Mouse (Mus musculus): ENCODE data around the gene Gm9844. TPM values are rescaled to one million over a fixed set of nuclear protein-coding genes. Genes with fewer than 3 reads are reported as not detected.

Gene Gm9844
- polyA plus RNA-seq, 1 experiment from 2014 or later, result 13.8 TPM

DNA sequence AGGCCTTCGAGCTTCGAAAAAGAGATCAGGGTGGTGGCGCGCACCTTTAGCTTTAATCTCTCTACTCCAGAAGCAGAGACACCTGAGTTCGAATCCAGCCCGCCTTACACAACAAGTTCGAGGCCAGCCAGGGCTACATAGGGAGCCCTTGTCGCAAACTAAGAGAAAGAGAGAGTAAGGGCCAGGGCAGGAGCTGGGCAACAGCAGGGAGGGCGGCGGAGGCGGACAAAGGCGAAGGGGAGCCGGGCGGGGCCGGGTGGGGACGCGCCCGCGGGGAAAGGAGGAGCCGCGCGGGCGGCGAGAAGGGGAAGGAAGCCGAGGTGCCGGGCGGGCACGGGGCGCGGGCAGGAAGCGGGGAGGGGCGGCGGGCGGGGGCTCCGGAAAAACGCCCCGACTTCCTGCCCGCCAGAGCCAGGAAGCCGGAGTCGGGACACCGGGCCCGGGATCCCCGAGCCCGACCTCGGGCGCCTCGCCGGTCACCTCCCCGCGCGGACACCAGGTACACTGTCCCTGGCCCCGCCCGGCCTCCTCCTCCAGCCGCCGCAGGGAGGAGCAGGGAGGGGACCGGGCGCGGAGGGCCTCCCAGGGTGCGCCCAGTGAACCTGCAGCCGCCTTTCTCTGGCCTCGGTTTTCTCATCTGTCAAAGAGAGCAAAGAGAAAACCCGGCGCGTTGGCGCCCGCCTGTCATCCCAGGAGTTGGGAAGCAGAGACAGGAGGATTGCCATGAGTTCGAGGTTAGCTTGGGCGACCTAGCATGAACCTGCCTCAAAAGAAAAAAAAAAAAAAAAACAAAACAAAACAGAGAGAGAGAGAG lies 40.8 kb downstream of the Gm9844 start, which contains the start of gene Arhgef1:
Arhgef1 (plus strand) TSS at position 283 of the 814 bp plus-strand sequence.
- Histone ChIP-seq H3K27ac (ENCODE audit: low read length) (peak within 1 kb of the TSS; percentile 95), H3K9ac (replicated peaks; ENCODE audit: low read depth) (peak within 1 kb of the TSS; percentile 86), H3K4me1 (ENCODE audit: insufficient read depth, low read depth, low read length) (peaks cover 17% of the 10 kb centered on the region; the same call in 1 of the 2 replicates), H3K4me2 (replicated peaks; ENCODE audit: low read depth, low read length) (peak within 1 kb of the TSS; percentile 89), H3K4me3 (ENCODE audit: low read depth, low read length) (peak within 1 kb of the TSS; percentile 74), H3K27me3 (replicated peaks; ENCODE audit: insufficient read depth, low read length) (no peaks in the 10 kb centered on the region), H3K9me3 (ENCODE audit: low read length) (no peaks in the 10 kb centered on the region), H3K36me3 (ENCODE audit: insufficient read depth, low read length) (no peaks in the 10 kb centered on the region; the same call in 1 of the 2 replicates)
- TF ChIP-seq CTCF (IDR thresholded peaks at IDR 0.05) (no peak), EP300 (IDR thresholded peaks at IDR 0.05) (no peak)
- 4% methylated on average over 54 of the region's 68 CpGs for WGBS
- DNase-seq (ENCODE audit: low spot score) (peak; percentile 91), ATAC-seq (peak; percentile 59)

DNA sequence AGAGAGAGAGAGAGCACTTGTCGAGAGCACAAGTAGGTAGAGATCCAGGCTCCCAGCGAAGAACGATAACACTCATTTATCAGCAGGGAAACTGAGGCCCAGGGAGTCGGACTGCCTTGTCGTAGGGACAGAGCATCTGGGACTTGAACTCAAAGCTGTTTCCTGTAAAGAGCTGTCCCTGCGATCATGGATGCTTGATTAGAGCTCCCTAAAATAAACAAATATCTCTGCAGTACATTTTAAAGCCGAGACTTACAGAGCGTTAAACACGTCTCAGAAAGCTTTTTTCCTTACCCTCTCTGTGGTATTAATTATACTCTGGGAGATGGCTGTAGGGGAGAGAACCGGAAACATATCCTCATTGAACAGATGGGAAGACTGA lies 41.4 kb downstream of the Gm9844 start:
- Histone ChIP-seq H3K27me3 (replicated peaks; ENCODE audit: insufficient read depth, low read length) (no peaks in the 10 kb centered on the region), H3K9ac (replicated peaks; ENCODE audit: low read depth) (peak overlapping the region; percentile 86), H3K27ac (ENCODE audit: low read length) (peak overlapping the region; percentile 95), H3K4me1 (ENCODE audit: insufficient read depth, low read depth, low read length) (peaks cover 17% of the 10 kb centered on the region; the same call in 1 of the 2 replicates), H3K36me3 (ENCODE audit: insufficient read depth, low read length) (peaks cover under 1% of the 10 kb centered on the region; the same call in 1 of the 2 replicates), H3K4me3 (ENCODE audit: low read depth, low read length) (peak overlapping the region; percentile 74), H3K9me3 (ENCODE audit: low read length) (no peaks in the 10 kb centered on the region), H3K4me2 (replicated peaks; ENCODE audit: low read depth, low read length) (peak overlapping the region; percentile 89)
- ATAC-seq, result no peak
- 8% methylated on average over 10 of the region's 10 CpGs for WGBS
- TF ChIP-seq EP300 (IDR thresholded peaks at IDR 0.05) (peak; percentile 32; the same call in 1 of the 2 replicates), CTCF (IDR thresholded peaks at IDR 0.05) (no peak)
- peak; percentile 34 for DNase-seq (ENCODE audit: low spot score)

DNA sequence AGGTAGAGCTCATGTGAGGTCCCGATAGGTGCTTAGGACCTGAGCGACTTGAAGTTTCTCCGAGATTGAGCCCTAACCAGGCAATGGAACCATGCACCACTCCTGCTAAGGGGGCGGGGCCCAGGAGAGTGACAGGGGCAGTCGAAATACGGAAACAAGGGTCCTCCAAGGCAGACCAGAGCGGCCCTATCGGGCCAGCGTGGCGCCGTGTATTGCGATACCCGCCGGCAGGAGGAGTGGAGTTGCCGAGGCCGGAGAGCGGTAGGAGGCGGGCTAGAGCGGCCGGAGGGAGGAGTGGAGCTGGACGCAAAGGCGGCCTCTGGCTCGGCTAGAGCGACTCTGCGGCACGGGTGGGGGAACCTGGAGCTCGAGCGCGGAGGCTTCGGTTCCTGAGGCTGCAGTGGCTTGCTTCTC lies 42.1 kb downstream of the Gm9844 start:
- Histone ChIP-seq H3K4me2 (replicated peaks; ENCODE audit: low read depth, low read length) (peak overlapping the region; percentile 89), H3K9ac (replicated peaks; ENCODE audit: low read depth) (peak overlapping the region; percentile 52), H3K4me3 (ENCODE audit: low read depth, low read length) (peak overlapping the region; percentile 74), H3K27ac (ENCODE audit: low read length) (peak overlapping the region; percentile 95), H3K27me3 (replicated peaks; ENCODE audit: insufficient read depth, low read length) (no peaks in the 10 kb centered on the region), H3K36me3 (ENCODE audit: insufficient read depth, low read length) (peaks cover 7% of the 10 kb centered on the region; the same call in 1 of the 2 replicates), H3K9me3 (ENCODE audit: low read length) (no peaks in the 10 kb centered on the region), H3K4me1 (ENCODE audit: insufficient read depth, low read depth, low read length) (peaks cover 17% of the 10 kb centered on the region; the same call in 1 of the 2 replicates)
- WGBS, result 0% methylated on average over 30 of the region's 30 CpGs
- peak; percentile 95 for ATAC-seq
- peak; percentile 99 for DNase-seq (ENCODE audit: low spot score)
- TF ChIP-seq CTCF (IDR thresholded peaks at IDR 0.05), result peak; percentile 88
- TF ChIP-seq EP300 (IDR thresholded peaks at IDR 0.05), result no peak; the same call in 1 of the 2 replicates

DNA sequence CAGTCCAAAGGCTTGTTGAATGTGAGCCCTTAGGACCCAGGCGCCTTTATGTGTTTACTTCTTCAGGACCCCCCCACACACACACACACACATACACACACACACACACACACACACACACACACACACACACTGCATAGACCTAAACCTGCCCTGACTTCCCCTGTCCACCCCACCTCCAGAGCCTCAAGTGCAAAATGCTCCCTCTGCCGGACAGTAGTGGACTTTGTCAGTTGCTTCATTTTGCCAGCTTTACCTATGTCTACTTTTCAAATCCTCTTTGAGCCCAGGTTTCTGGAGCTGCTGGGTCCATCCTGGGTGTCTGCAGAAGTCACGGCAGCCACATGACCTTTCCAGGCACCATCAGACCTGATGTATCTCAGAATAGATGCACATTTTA lies 42.9 kb downstream of the Gm9844 start:
- no peaks in the 10 kb centered on the region for H3K27me3 ChIP-seq (replicated peaks; ENCODE audit: insufficient read depth, low read length)
- peaks cover 14% of the 10 kb centered on the region; the same call in 1 of the 2 replicates for H3K36me3 ChIP-seq (ENCODE audit: insufficient read depth, low read length)
- H3K9ac ChIP-seq (replicated peaks; ENCODE audit: low read depth), result no peak overlapping the region; the same call in 1 of the 2 replicates
- WGBS, result 9% methylated on average over 3 of the region's 3 CpGs
- peak; percentile 15 for ATAC-seq
- peaks cover 17% of the 10 kb centered on the region; the same call in 1 of the 2 replicates for H3K4me1 ChIP-seq (ENCODE audit: insufficient read depth, low read depth, low read length)
- H3K27ac ChIP-seq (ENCODE audit: low read length), result peak overlapping the region; percentile 81
- peak; percentile 92 for DNase-seq (ENCODE audit: low spot score)
- no peaks in the 10 kb centered on the region for H3K9me3 ChIP-seq (ENCODE audit: low read length)
- H3K4me2 ChIP-seq (replicated peaks; ENCODE audit: low read depth, low read length), result peak overlapping the region; percentile 89
- peak overlapping the region; percentile 74; the same call in 1 of the 2 replicates for H3K4me3 ChIP-seq (ENCODE audit: low read depth, low read length)
- TF ChIP-seq EP300 (IDR thresholded peaks at IDR 0.05), result no peak
- peak; percentile 86 for TF ChIP-seq CTCF (IDR thresholded peaks at IDR 0.05)

DNA sequence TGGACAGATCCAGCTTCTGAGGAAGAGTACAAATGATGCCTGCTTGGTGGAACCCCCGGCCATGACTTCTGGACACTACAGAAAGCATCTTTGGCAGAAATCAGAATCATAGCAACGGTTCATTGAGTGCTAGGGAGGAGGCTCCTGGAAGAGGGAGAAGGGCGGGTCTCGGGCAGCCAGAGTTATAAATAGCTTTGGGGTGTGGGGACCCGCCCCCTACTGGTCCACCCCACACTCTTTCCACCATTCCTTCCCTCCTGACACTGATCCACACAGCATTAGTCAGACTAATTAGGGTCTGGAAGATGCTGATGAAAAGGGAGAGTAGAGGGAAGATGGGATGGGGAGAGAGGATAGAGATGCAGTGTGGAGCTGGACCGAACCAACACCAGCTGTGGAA lies 44.5 kb downstream of the Gm9844 start:
- H3K4me2 ChIP-seq (replicated peaks; ENCODE audit: low read depth, low read length), result 0 out of 2 replicates have a peak overlapping the region, but pooled peaks have one; percentile 41
- DNase-seq (ENCODE audit: low spot score) (peak; percentile 39), ATAC-seq (no peak)
- peaks cover 17% of the 10 kb centered on the region; the same call in 1 of the 2 replicates for H3K36me3 ChIP-seq (ENCODE audit: insufficient read depth, low read length)
- 17% methylated on average over 6 of the region's 6 CpGs for WGBS
- peak overlapping the region; percentile 64 for H3K27ac ChIP-seq (ENCODE audit: low read length)
- H3K27me3 ChIP-seq (replicated peaks; ENCODE audit: insufficient read depth, low read length), result no peaks in the 10 kb centered on the region
- peaks cover 17% of the 10 kb centered on the region; the same call in 1 of the 2 replicates for H3K4me1 ChIP-seq (ENCODE audit: insufficient read depth, low read depth, low read length)
- no peak overlapping the region for H3K4me3 ChIP-seq (ENCODE audit: low read depth, low read length)
- H3K9me3 ChIP-seq (ENCODE audit: low read length), result no peaks in the 10 kb centered on the region
- TF ChIP-seq CTCF (IDR thresholded peaks at IDR 0.05), result no peak
- no peak for TF ChIP-seq EP300 (IDR thresholded peaks at IDR 0.05)
- H3K9ac ChIP-seq (replicated peaks; ENCODE audit: low read depth), result no peak overlapping the region

DNA sequence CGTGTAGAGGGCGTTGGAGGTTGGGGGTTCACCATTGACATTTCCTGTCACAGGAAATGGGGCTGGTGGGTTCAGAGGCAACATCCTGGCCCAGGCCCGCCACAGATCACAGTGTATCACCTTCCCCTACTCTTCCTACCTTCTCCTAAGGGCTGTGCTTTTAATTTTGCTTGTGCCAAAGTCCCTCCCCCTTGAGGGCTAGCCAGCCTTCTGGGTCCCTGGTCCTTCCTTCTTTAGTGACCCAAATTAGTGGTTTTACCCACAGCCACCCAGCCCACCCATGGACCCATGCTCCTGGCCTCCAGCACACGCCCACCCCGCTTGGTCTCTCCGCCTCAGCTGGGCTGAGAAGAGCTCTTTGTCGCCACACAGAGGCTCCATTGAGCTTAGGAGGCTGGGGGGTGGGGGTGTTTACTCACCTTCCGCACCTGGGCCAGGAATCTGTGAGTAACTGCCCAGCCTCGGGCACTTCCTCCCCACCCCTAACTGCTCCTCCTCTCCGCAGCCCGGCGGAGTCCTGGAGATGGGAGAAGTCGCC lies 45.3 kb downstream of the Gm9844 start:
- WGBS, result 28% methylated on average over 12 of the region's 13 CpGs
- peak; percentile 32 for ATAC-seq

More for the DNA sequence above, 45.3 kb downstream of the Gm9844 start:
- no peaks in the 10 kb centered on the region for H3K9me3 ChIP-seq (ENCODE audit: low read length)
- H3K4me1 ChIP-seq (ENCODE audit: insufficient read depth, low read depth, low read length), result peaks cover 15% of the 10 kb centered on the region; the same call in 1 of the 2 replicates
- H3K36me3 ChIP-seq (ENCODE audit: insufficient read depth, low read length), result peaks cover 20% of the 10 kb centered on the region
- TF ChIP-seq CTCF (IDR thresholded peaks at IDR 0.05) (peak; percentile 56), EP300 (IDR thresholded peaks at IDR 0.05) (no peak)
- DNase-seq (ENCODE audit: low spot score), result peak; percentile 83
- no peak overlapping the region; the same call in 1 of the 2 replicates for H3K4me3 ChIP-seq (ENCODE audit: low read depth, low read length)
- H3K4me2 ChIP-seq (replicated peaks; ENCODE audit: low read depth, low read length), result peak overlapping the region; percentile 41
- no peak overlapping the region for H3K9ac ChIP-seq (replicated peaks; ENCODE audit: low read depth)
- no peaks in the 10 kb centered on the region for H3K27me3 ChIP-seq (replicated peaks; ENCODE audit: insufficient read depth, low read length)
- H3K27ac ChIP-seq (ENCODE audit: low read length), result peak overlapping the region; percentile 64

Other genes starting within 250 kb of the Gm9844 start
- gene Lypd3, start 225.7 kb upstream of the Gm9844 start, polyA plus RNA-seq (2015; fragmentation: Nextera tagmentation; extraction: Ambion mirVana), result not detected in 2 replicates
- gene Tex101, start 185.5 kb upstream of the Gm9844 start, polyA plus RNA-seq (2015; fragmentation: Nextera tagmentation; extraction: Ambion mirVana), result not detected in 2 replicates
- not detected in 2 replicates for gene BC049730, start 153.0 kb upstream of the Gm9844 start, polyA plus RNA-seq (2015; fragmentation: Nextera tagmentation; extraction: Ambion mirVana)
- not detected in 2 replicates for gene Gm4763, start 135.3 kb upstream of the Gm9844 start, polyA plus RNA-seq (2015; fragmentation: Nextera tagmentation; extraction: Ambion mirVana)
- 3.5 and 4.1 TPM in 2 replicates for gene Cd177, start 101.9 kb upstream of the Gm9844 start, polyA plus RNA-seq (2015; fragmentation: Nextera tagmentation; extraction: Ambion mirVana)
- 0.73 and 0.82 TPM in 2 replicates for gene Ceacam10, start 85.0 kb upstream of the Gm9844 start, polyA plus RNA-seq (2015; fragmentation: Nextera tagmentation; extraction: Ambion mirVana)
- gene Lypd4, start 7.7 kb downstream of the Gm9844 start, polyA plus RNA-seq (2015; fragmentation: Nextera tagmentation; extraction: Ambion mirVana), result not detected in 2 replicates
- not detected in 2 replicates for gene Dmrtc2, start 7.8 kb downstream of the Gm9844 start, polyA plus RNA-seq (2015; fragmentation: Nextera tagmentation; extraction: Ambion mirVana)
- gene Rps19, start 22.2 kb downstream of the Gm9844 start, polyA plus RNA-seq (2015; fragmentation: Nextera tagmentation; extraction: Ambion mirVana), result 2,947 and 3,302 TPM in 2 replicates
- 3.2 and 4.3 TPM in 2 replicates for gene Cd79a, start 35.2 kb downstream of the Gm9844 start, polyA plus RNA-seq (2015; fragmentation: Nextera tagmentation; extraction: Ambion mirVana)
- 123 and 143 TPM in 2 replicates for gene Arhgef1, start 40.7 kb downstream of the Gm9844 start, polyA plus RNA-seq (2015; fragmentation: Nextera tagmentation; extraction: Ambion mirVana)
- not detected in 2 replicates for gene Gm4881, start 82.3 kb downstream of the Gm9844 start, polyA plus RNA-seq (2015; fragmentation: Nextera tagmentation; extraction: Ambion mirVana)
- 488 and 561 TPM in 2 replicates for gene Rabac1, start 110.5 kb downstream of the Gm9844 start, polyA plus RNA-seq (2015; fragmentation: Nextera tagmentation; extraction: Ambion mirVana)
- gene Atp1a3, start 143.7 kb downstream of the Gm9844 start, polyA plus RNA-seq (2015; fragmentation: Nextera tagmentation; extraction: Ambion mirVana), result 0.57 and 0.73 TPM in 2 replicates
- 1.9 and 2.9 TPM in 2 replicates for gene Grik5, start 210.1 kb downstream of the Gm9844 start, polyA plus RNA-seq (2015; fragmentation: Nextera tagmentation; extraction: Ambion mirVana)
- gene Zfp574, start 210.4 kb downstream of the Gm9844 start, polyA plus RNA-seq (2015; fragmentation: Nextera tagmentation; extraction: Ambion mirVana), result 19.8 and 20.1 TPM in 2 replicates